Mouse (Mus musculus): ENCODE measurements at regions not wholly inside any gene's neighbourhood (a gene's known extent, or its start where the extent isn't known, plus 50 kb on each side); places are given as distances from the start of the nearest gene placed in this dataset.
A peak's percentile ranks its signal among the peaks of the same experiment; 100 is the strongest.
"Not testable (repeated sequence)": the region's sequence is repeated elsewhere in the genome, so short reads cannot be mapped to it uniquely, and the experiment has no call there.

- H3K36me3 ChIP-seq = no peaks in the 10 kb centered on the region
- H3K9ac ChIP-seq = no peak overlapping the region
- no peak for ATAC-seq (ENCODE audit: borderline replicate concordance, extremely low read depth, low FRiP score, low TSS enrichment)
- no peaks in the 10 kb centered on the region for H3K4me1 ChIP-seq
- 90% methylated on average over 2 of the region's 2 CpGs for WGBS
- no peak overlapping the region for H3K27ac ChIP-seq
- no peak overlapping the region for H3K4me2 ChIP-seq
- no peaks in the 10 kb centered on the region for H3K27me3 ChIP-seq
- no peak overlapping the region for H3K4me3 ChIP-seq
- H3K9me3 ChIP-seq = no peaks in the 10 kb centered on the region
These were observed 731.6 kb downstream of the Lrriq3 start for GRCm38 (mm10) chr3:155824863-155825262.

GRCm38 (mm10) chr3:155866286-155866685 is 695.3 kb upstream of the Negr1 start:
- no peak for ATAC-seq (ENCODE audit: borderline replicate concordance, extremely low read depth, low FRiP score, low TSS enrichment)
- H3K36me3 ChIP-seq = no peaks in the 10 kb centered on the region
- no peak overlapping the region for H3K4me3 ChIP-seq

GRCm38 (mm10) chr3:155875696-155876095 is 685.9 kb upstream of the Negr1 start:
- ATAC-seq (ENCODE audit: borderline replicate concordance, extremely low read depth, low FRiP score, low TSS enrichment) = no peak
- Histone ChIP-seq H3K4me2 (no peak overlapping the region), H3K27ac (no peak overlapping the region), H3K9me3 (no peaks in the 10 kb centered on the region), H3K9ac (no peak overlapping the region), H3K4me1 (no peaks in the 10 kb centered on the region), H3K36me3 (no peaks in the 10 kb centered on the region), H3K27me3 (no peaks in the 10 kb centered on the region), H3K4me3 (no peak overlapping the region)
- WGBS = 89% methylated on average over 3 of the region's 3 CpGs

More at GRCm38 (mm10) chr3:155866286-155866685, 695.3 kb upstream of the Negr1 start:
- H3K4me2 ChIP-seq = no peak overlapping the region
- no peaks in the 10 kb centered on the region for H3K9me3 ChIP-seq
- no peak overlapping the region for H3K9ac ChIP-seq
- no peaks in the 10 kb centered on the region for H3K4me1 ChIP-seq
- H3K27me3 ChIP-seq = no peaks in the 10 kb centered on the region
- no peak overlapping the region for H3K27ac ChIP-seq

- H3K9ac ChIP-seq = no peak overlapping the region
- H3K27ac ChIP-seq = no peak overlapping the region
- no peak for ATAC-seq (ENCODE audit: borderline replicate concordance, extremely low read depth, low FRiP score, low TSS enrichment)
- 82% methylated on average over 2 of the region's 2 CpGs for WGBS
- no peak overlapping the region for H3K4me2 ChIP-seq
- no peaks in the 10 kb centered on the region for H3K27me3 ChIP-seq
- H3K9me3 ChIP-seq = no peaks in the 10 kb centered on the region
- H3K4me1 ChIP-seq = no peaks in the 10 kb centered on the region
- no peak overlapping the region for H3K4me3 ChIP-seq
- H3K36me3 ChIP-seq = no peaks in the 10 kb centered on the region
These were observed 683.2 kb upstream of the Negr1 start for GRCm38 (mm10) chr3:155878401-155878800.

- Histone ChIP-seq H3K4me2 (no peak overlapping the region), H3K27me3 (no peaks in the 10 kb centered on the region), H3K4me1 (no peaks in the 10 kb centered on the region), H3K9ac (no peak overlapping the region), H3K27ac (no peak overlapping the region), H3K9me3 (no peaks in the 10 kb centered on the region), H3K4me3 (no peak overlapping the region), H3K36me3 (no peaks in the 10 kb centered on the region)
- 71% methylated on average over 4 of the region's 4 CpGs for WGBS
- no peak for ATAC-seq (ENCODE audit: borderline replicate concordance, extremely low read depth, low FRiP score, low TSS enrichment)
These were observed 680.9 kb upstream of the Negr1 start for GRCm38 (mm10) chr3:155880722-155881121.

GRCm38 (mm10) chr3:155915981-155916380 is 645.6 kb upstream of the Negr1 start:
- WGBS = 72% methylated on average over 6 of the region's 6 CpGs
- Histone ChIP-seq H3K4me1 (no peaks in the 10 kb centered on the region), H3K27ac (no peak overlapping the region), H3K9ac (no peak overlapping the region), H3K4me3 (no peak overlapping the region), H3K4me2 (no peak overlapping the region), H3K27me3 (no peaks in the 10 kb centered on the region), H3K36me3 (no peaks in the 10 kb centered on the region), H3K9me3 (no peaks in the 10 kb centered on the region)
- no peak for ATAC-seq (ENCODE audit: borderline replicate concordance, extremely low read depth, low FRiP score, low TSS enrichment)

- no peak overlapping the region for H3K4me2 ChIP-seq
- no peak for ATAC-seq (ENCODE audit: borderline replicate concordance, extremely low read depth, low FRiP score, low TSS enrichment)
- WGBS = 83% methylated on average over 2 of the region's 2 CpGs
- no peaks in the 10 kb centered on the region for H3K36me3 ChIP-seq
- H3K4me1 ChIP-seq = no peaks in the 10 kb centered on the region
- H3K4me3 ChIP-seq = no peak overlapping the region
- no peaks in the 10 kb centered on the region for H3K9me3 ChIP-seq
- H3K27me3 ChIP-seq = no peaks in the 10 kb centered on the region
- no peak overlapping the region for H3K27ac ChIP-seq
- no peak overlapping the region for H3K9ac ChIP-seq
These were observed 618.7 kb upstream of the Negr1 start for GRCm38 (mm10) chr3:155942896-155943295.

- Histone ChIP-seq H3K9ac (no peak overlapping the region), H3K9me3 (no peaks in the 10 kb centered on the region), H3K4me2 (no peak overlapping the region), H3K27ac (no peak overlapping the region), H3K4me1 (no peaks in the 10 kb centered on the region), H3K4me3 (no peak overlapping the region), H3K27me3 (no peaks in the 10 kb centered on the region), H3K36me3 (no peaks in the 10 kb centered on the region)
- 22% methylated on average over 2 of the region's 2 CpGs for WGBS
- ATAC-seq (ENCODE audit: borderline replicate concordance, extremely low read depth, low FRiP score, low TSS enrichment) = no peak
These were observed 617.4 kb upstream of the Negr1 start for GRCm38 (mm10) chr3:155944042-155944735.

GRCm38 (mm10) chr3:155945188-155945587 is 616.4 kb upstream of the Negr1 start:
- no peak overlapping the region for H3K9ac ChIP-seq
- no peaks in the 10 kb centered on the region for H3K36me3 ChIP-seq
- H3K4me3 ChIP-seq = no peak overlapping the region
- no peak for ATAC-seq (ENCODE audit: borderline replicate concordance, extremely low read depth, low FRiP score, low TSS enrichment)
- WGBS = 87% methylated on average over 2 of the region's 2 CpGs
- no peak overlapping the region for H3K27ac ChIP-seq
- no peaks in the 10 kb centered on the region for H3K4me1 ChIP-seq
- no peaks in the 10 kb centered on the region for H3K27me3 ChIP-seq
- H3K9me3 ChIP-seq = no peaks in the 10 kb centered on the region
- H3K4me2 ChIP-seq = no peak overlapping the region

GRCm38 (mm10) chr3:155962496-155962895 is 599.1 kb upstream of the Negr1 start:
- not testable (repeated sequence) for H3K4me3 ChIP-seq; H3K4me1 ChIP-seq; H3K9me3 ChIP-seq; H3K27me3 ChIP-seq; H3K4me2 ChIP-seq; H3K27ac ChIP-seq; H3K36me3 ChIP-seq; H3K9ac ChIP-seq; ATAC-seq (ENCODE audit: borderline replicate concordance, extremely low read depth, low FRiP score, low TSS enrichment)
- WGBS = 33% methylated on average over 2 of the region's 2 CpGs

- Histone ChIP-seq H3K36me3 (no peaks in the 10 kb centered on the region), H3K4me2 (no peak overlapping the region), H3K9me3 (no peaks in the 10 kb centered on the region), H3K4me1 (no peaks in the 10 kb centered on the region), H3K27me3 (no peaks in the 10 kb centered on the region), H3K27ac (no peak overlapping the region), H3K4me3 (no peak overlapping the region), H3K9ac (no peak overlapping the region)
- 50% methylated on average over 2 of the region's 2 CpGs for WGBS
- no peak for ATAC-seq (ENCODE audit: borderline replicate concordance, extremely low read depth, low FRiP score, low TSS enrichment)
These were observed 582.0 kb upstream of the Negr1 start for GRCm38 (mm10) chr3:155979636-155980035.

- 0 out of 2 replicates have a peak, but pooled peaks cover 4% of the 10 kb centered on the region for H3K4me1 ChIP-seq
- peak; percentile 49; the same call in 1 of the 2 replicates for ATAC-seq (ENCODE audit: borderline replicate concordance, extremely low read depth, low FRiP score, low TSS enrichment)
- WGBS = 27% methylated on average over 2 of the region's 2 CpGs
- H3K9ac ChIP-seq = no peak overlapping the region
- H3K27me3 ChIP-seq = no peaks in the 10 kb centered on the region
- no peaks in the 10 kb centered on the region for H3K36me3 ChIP-seq
- H3K4me2 ChIP-seq = no peak overlapping the region
- H3K9me3 ChIP-seq = no peaks in the 10 kb centered on the region
- no peak overlapping the region for H3K4me3 ChIP-seq
- H3K27ac ChIP-seq = no peak overlapping the region
These were observed 567.5 kb upstream of the Negr1 start for GRCm38 (mm10) chr3:155994044-155994443.
